Mouse (Mus musculus): Measurements from ENCODE around the gene Cdh24. TPM values are rescaled to one million over a fixed set of nuclear protein-coding genes. Genes with fewer than 3 reads are reported as not detected.

Cdh24 gene
- total RNA-seq, 2 experiments from 2014 or later, result 7.0 to 9.6 TPM

DNA sequence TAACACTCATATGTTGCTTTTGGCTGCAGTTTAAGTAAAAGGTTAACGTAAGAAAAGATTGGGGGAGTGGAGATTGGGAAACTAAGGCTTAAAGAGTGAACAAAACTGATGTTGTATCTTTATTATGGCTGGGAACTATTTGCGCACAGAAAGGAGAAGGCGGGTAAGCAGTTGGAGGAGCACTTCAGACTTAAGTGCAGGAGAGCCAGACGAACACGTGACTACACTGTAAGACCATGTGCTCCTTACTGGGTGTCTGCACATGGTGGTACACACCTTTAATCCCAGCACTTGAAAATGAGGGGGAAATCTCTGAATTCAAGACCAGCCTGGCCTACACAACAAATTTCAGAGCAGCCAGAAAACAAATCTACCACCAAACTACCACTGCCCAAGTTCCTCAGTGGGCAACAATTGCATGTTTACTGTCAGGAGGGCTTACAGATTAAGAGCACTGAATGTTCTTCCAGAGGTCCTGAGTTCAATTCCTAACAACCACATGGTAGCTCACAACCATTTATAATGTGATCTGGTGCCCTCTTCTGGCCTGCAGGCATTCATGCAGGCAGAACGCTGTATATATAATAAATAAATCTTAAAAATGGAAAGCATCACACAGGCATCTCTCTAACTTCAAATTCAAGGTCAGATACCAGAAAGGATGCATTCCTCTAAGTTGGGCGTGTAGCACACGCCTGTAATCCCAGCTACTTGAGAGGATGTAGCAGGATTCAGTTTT, 5.9 kb upstream of the Cdh24 start:
- intact Hi-C loops (cut with DNase I), result no loop called here
- no peak for DNase-seq (ENCODE audit: low spot score in 2 of 2)

DNA sequence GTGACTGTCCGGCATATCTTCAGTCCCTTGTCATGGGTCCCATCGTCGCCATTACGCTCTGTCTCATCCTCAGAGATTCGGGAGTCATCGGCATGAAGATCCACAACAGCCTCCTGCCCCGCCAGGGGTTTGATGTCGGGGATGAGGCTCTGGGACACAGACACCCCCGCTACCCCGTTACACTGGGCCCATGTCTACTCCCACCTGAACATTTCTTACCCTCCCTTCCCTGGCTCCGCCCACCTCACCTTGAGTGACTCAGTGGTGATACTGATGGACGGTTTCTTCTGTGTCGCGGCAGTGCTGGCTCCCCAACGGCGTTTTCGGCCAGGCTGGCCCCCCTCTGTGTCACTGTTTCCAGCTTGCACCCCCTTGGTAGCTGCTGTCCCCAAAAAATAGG, 5.3 kb upstream of the Cdh24 start:
- no peak for DNase-seq (ENCODE audit: low spot score in 2 of 2)
- intact Hi-C loops (cut with DNase I), result no loop called here

DNA sequence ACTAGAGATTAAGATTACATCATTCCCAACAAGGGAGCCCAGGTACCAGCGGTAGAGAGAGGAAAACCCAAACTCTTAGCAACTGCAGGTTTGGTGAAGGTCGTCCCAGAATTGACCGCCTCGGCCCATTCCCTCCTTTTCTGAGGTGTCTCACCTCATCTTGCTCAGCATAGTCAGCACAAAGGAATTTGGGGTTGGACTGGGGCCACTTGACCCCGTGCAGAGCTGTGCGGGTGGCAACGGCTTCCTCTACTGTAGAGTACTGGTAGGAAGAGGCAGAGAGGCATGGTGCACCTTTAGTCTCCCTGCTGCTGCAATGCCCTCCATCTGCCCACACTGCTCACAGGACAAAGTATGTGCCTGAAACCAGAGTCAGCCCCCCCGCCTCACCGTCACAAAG, 3.1 kb upstream of the Cdh24 start:
- DNase-seq (ENCODE audit: low spot score in 2 of 2), result no peak
- intact Hi-C loops (cut with DNase I), result loop anchor here (5.0 kb wide), 3 partner anchors 37 to 417 kb away; partner anchors contain the start of gene 4931414P19Rik

DNA sequence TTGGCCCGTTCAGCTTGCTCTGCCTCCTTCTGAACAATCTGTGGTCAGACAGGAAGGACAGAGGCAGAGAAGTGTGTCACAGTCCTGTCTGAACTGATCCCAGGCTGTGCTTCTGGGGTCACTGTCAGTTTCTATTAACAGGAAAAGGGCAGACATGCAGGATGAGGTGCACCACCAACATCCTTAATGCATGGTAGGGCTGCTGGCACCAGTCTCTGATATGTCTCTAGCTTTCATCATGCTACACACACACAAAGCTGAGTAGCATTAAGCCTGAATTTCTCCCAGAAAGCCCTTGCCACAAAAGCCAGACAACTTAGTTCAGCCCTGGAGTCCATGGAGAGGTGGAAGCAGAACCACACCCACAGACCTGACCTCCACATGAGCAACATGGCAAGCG, 1.8 kb upstream of the Cdh24 start:
- intact Hi-C loops (cut with DNase I), result loop anchor here (5.0 kb wide), 3 partner anchors 36 to 416 kb away; partner anchors contain the start of gene 4931414P19Rik
- DNase-seq (ENCODE audit: low spot score in 2 of 2), result no peak

DNA sequence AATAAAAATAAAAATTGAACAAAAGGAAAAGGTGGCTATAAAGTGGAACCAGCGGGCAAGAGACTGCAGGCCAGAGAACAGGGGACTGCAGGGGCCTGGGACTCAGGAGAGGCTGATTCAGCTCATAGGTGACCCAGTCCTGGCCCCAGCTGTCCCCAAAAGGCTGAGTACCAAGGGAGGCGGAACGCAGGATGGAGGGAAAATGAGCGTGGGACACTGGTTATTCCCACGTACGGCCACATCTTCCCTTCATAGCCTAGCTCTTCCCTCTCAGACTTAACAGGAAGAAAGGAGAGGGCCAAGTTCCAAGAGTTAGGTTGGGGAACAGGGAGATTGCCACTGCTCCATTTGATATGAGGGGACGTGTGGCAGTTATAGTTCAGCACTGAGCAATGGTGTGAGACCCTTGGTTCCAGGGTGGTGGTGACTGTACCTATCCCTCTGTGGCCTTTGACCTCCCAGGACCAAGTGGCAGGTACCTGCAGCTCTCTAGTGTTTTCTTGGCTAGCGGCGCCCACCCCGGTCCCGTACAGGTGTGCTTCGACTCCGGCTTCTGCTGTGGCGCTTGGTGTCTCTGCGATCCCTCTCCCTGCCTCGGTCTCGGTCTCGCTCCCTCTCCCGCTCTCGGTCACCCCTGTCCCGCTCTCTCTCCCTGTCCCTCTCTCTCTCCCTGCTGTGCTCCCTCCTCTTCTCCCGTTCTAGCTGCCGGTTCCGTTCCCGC, 1.2 kb upstream of the Cdh24 start:
- DNase-seq (ENCODE audit: low spot score in 2 of 2), result no peak
- intact Hi-C loops (cut with DNase I), result loop anchor here (5.0 kb wide), 3 partner anchors 35 to 415 kb away; partner anchors contain the start of gene 4931414P19Rik

DNA sequence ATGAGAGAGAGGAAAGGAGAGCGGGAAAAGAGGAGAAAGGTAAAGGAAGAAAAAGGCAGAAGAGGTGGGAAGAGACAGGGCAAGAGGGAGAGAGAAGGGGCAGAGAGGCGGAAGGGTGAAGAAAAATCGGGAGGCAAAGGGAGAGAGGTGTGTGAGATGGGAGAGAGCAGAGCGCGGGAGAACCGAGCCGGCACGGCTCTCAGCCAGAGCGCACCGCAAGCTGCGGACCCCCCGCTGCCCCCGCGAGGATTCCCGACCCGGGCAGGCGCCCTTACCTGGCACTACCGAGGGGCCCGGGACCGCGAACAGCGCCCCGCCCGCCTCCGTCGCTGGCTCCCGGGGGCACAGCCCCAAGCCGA, 239 bp downstream of the Cdh24 start, which contains the start of gene Gm17606:
Gm17606 (plus strand) TSS at position 7 of the 359 bp plus-strand sequence.
- DNase-seq (ENCODE audit: low spot score in 2 of 2), result no peak
- intact Hi-C loops (cut with DNase I), result loop anchor here (2.0 to 5.0 kb wide), 5 partner anchors 34 to 582 kb away; partner anchors contain the start of gene 4931414P19Rik

DNA sequence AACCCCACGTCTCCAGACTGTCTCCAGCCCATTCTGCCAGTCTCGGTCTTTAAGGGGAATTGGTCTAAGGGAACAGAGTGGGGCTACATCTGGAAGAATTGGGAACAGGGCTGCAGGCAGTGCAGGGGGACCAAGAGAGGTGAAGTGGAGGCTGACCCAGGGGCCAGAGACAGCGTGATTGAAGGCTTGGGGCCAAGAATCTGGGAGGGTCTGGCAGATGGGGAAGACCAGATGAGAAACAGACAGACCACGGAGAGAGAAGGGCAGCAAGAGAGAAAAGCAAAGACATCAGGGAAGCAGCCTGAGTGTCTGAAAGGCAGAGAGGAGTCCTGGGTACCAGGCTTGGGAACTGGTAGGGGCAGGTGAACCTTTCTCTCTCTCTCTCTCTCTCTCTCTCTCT, 1.0 kb downstream of the Cdh24 start:
- intact Hi-C loops (cut with DNase I), result loop anchor here (2.0 to 5.0 kb wide), 5 partner anchors 33 to 581 kb away; partner anchors contain the start of gene 4931414P19Rik
- DNase-seq (ENCODE audit: low spot score in 2 of 2), result no peak

DNA sequence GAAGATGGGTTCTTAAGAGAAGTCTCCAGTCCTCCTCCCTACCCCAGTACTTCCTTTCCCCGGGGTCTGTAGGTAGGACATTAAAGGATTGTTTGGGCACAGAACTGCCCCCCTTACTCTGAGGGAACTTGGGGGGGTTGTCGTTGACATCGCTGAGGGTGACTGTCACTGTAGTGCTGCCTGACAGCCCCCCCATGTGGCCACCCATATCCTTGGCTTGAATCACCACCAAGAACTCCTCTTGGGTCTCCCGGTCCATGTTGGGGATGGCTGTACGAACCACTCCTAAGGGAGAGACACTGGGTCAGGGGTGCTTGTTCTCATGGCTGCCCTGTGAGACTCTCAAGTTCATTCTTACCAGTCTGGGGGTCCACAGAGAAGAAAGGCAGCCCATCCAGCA, 3.0 kb downstream of the Cdh24 start:
- DNase-seq (ENCODE audit: low spot score in 2 of 2), result no peak
- intact Hi-C loops (cut with DNase I), result no loop called here

DNA sequence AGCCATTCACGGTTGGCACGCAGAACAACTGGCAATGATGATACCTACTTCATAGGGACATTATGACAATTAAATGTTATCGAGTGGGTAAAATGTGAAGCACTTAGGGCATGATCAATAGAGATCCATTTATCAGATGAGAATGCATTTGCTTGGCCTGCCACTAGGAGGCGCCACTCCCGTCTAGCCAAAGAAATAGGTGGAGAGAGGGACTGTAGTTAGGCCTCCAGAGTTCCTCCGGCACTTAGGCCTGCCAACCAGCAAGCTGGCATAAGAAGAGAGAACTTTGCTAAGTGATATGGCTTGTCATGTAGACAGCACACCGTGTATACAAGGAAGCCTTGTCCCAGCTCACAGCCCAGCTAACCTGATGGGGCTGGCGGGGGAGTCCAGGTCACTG, 4.2 kb downstream of the Cdh24 start:
- intact Hi-C loops (cut with DNase I), result no loop called here
- no peak for DNase-seq (ENCODE audit: low spot score in 2 of 2)

DNA sequence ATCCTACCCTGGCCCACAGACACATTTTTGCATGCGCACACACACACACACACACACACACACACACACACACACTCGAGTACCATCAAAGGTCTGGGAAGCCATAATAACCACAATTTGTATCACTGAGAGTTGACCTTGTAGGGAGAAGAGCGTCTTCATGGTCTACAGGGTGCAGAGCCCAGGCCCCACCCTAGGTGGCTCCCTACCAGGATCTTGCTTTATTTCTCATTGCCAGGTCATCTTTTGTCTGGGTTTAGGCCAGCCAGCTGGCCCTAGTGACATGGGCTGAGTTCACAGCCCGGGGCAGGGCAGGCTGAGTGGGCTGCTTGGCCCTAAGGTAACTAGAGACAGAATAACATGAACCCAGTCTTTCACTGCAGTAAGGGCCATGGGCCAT, 7.0 kb downstream of the Cdh24 start:
- DNase-seq (ENCODE audit: low spot score in 2 of 2), result no peak
- intact Hi-C loops (cut with DNase I), result no loop called here

DNA sequence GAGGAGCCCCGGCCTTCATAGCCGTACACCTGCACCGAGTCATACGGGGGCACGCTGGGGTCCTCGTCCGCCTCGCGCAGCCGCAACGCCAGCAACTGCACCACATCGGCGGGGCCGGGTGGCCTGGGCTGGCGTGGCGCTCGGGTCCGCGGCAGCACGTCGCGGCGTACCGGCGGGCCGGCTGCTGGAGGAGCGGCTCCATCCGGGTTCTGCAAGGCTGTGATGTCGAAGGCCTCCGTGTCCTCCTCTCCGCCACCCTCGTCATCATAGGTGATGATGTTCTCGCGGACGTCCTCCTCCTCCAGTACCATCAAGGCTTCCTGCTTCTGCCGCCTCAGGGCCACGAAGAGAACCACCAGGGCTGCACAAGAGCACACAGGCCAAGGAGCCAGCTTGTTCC, 8.9 kb downstream of the Cdh24 start:
- intact Hi-C loops (cut with DNase I), result no loop called here
- no peak for DNase-seq (ENCODE audit: low spot score in 2 of 2)

DNA sequence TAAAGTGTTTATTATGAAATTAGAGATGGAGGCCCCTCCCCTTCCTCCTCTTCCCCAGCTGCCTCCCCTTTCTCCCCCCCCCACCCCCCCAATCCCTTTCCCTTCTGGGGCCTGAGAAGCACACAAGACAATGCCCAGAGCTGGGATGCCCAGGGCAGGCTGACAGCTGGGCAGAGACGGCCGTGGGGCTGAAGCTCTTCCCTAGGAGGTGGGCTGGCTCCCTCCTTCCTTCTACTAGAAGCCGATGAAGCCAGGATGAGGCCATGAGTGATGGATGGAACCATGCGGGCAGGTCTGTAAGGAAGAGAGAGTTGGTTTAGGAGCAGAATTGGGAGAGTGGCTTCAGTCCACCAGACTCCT, 9.9 kb downstream of the Cdh24 start:
- intact Hi-C loops (cut with DNase I), result no loop called here
- DNase-seq (ENCODE audit: low spot score in 2 of 2), result no peak

DNA sequence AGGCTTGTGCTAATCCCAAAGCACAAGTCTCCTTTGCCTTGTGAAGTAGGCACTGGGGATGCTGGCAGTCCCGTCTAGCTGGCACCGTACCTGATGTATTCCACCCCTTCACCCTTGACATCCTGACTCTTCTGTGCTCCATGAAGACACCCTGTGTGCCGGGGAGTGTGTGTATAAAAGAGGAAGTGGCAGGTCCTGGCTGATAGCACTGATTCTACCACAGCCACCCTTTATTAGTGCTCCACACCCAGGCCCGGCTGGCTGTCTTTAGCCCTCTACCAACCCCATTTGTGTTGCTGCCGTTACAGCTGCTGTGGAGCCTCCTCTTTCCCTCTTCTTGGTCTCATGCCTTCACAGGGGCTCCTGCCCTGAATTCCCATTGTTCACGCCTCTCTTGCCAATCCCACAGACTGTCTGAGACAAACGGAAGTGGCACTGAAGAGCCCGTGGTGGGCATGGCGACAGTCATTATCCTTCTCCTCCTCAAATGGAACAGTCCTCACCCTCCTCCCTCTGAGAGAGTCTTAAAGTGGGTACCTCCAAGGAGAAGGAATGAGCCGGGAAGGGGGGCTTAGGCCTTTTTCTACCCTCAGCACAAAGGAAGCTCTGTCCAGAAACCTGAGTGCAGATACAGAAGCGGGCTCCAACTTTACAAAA, 10.5 kb downstream of the Cdh24 start:
- no peak for DNase-seq (ENCODE audit: low spot score in 2 of 2)
- intact Hi-C loops (cut with DNase I), result no loop called here

DNA sequence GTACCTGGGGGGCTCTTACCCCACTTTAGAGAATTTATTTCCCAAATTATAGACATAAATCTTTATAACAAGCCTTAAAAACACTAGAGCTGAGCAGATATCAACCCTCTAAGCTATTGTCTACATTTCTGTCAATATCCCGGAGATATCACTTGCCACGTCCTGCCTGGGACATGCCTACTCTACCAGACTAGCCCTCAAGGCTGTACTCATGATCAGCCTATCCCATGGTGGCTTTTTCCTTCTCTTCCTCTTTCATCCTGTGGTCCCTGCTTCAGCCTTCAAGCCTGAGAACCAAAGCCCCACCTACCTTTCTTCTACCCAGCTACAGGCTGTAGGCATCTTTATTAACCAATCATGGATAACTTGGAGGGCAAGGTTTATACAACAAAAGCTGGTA, 11.4 kb downstream of the Cdh24 start:
- intact Hi-C loops (cut with DNase I), result no loop called here
- no peak for DNase-seq (ENCODE audit: low spot score in 2 of 2)

DNA sequence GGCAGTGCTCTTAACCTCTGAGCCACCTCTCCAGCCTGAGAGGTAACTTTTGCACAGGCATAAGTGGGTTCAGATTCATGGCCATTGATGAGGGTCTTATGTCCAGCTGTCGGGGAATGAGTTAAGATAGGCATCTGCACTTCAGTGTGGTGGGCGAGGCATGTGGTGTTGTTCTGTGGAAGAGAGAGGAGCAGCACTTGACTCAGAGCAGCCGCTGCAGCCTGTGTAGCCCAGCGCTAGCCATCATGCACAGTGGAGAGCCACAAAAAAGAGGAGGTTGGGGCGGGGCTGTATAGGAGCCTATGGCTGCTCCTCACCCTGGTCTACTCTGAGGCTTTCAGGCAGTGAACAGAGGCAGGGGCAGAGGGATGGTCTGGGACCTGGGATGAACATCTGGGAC, 13.1 kb downstream of the Cdh24 start:
- no peak for DNase-seq (ENCODE audit: low spot score in 2 of 2)
- intact Hi-C loops (cut with DNase I), result no loop called here

DNA sequence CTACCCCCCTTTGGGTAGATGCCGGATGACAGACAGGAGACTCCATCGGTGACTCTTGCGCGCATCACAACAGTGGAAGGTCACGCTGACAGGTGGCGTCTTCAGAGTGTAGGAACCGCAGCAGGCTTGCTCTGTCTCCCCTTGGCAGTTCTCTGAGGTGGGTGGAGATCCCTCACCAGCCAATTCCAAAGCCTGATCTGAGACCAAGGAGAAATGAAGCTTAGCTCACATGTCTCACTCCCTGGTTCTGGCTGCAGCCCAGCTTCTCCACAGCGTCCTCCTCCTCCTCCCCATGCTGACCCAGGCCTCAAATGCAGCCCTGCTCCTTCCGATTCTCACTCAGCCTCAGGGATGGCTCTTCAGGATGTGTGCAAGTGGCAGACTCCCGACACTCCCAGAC, 16.2 kb downstream of the Cdh24 start:
- no peak for DNase-seq (ENCODE audit: low spot score in 2 of 2)
- intact Hi-C loops (cut with DNase I), result loop anchor here (5.0 kb wide), 1 partner anchor 58 kb away; no protein-coding TSS in a partner anchor

DNA sequence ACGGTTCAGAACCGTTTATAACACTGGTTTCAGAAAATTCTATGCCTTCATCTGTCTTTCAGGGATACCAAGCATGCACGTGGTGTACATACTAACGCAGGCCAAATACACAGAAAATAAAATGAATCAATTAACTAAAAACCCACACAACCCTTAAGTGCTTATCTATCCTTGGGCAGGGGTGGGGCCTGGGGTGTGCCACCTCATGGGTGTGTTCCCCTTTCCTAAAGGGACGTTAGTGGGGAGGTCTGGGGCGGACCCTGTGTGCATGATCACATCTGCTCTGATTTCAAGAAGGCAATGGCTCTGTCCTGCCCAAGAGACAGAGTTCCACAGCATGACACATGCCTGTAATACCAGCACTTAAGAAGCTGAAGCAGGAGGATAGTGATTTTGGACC, 17.8 kb downstream of the Cdh24 start:
- DNase-seq (ENCODE audit: low spot score in 2 of 2), result no peak

DNA sequence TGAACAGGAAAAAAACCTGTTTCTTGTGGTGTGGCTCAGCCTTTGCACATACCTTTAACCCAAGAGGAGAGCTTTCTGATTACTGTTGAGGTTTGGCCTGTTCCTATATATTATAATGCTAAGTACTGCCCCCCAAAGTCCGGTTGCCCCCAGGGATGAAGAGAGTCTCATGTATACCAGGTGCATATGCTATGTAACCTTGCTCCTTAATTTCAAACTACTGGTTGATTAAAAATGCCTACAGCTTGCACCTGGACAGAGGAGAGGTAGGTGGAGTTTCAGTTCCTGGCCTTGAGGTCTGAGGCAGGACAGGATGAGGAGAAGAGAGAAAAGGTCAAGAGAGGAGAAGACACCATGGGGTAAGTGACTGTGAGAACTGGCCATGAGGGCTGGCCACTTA, 20.0 kb downstream of the Cdh24 start, which contains the start of gene Psmb11:
Psmb11 (plus strand) TSS at position 301 of the 400 bp plus-strand sequence.
- intact Hi-C loops (cut with DNase I), result loop anchor here (5.0 kb wide), 1 partner anchor 54 kb away; no protein-coding TSS in a partner anchor
- no peak for DNase-seq (ENCODE audit: low spot score in 2 of 2)

More for the DNA sequence above, 17.8 kb downstream of the Cdh24 start:
- intact Hi-C loops (cut with DNase I), result loop anchor here (5.0 kb wide), 1 partner anchor 56 kb away; no protein-coding TSS in a partner anchor

DNA sequence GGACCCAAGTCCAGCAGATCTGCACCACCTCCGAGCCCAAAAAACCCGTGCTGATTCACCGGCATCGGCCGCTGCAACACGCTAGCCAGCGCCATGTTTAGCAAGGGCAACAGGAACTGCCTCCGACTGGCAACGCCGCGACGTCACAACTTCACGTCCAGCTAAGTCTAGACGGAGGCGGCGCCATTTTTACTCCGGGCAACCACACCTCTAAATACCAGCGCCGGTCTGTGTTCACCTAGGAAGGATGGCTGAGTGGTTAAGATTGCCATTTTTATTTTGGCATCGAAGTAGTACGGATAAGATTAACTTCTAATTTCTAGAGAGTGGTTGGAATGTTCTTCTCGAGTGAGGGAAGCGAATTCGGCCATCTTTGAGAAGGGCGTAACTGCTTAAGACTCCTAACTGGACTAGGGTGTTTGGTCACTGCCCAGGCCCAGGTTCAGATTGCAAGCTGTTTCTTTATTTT, 23.2 kb downstream of the Cdh24 start, which contains the start of gene Psmb5:
Psmb5 (minus strand) TSS at position 126 of the 469 bp plus-strand sequence.
- DNase-seq (ENCODE audit: low spot score in 2 of 2), result peak; percentile 89 to 91
- intact Hi-C loops (cut with DNase I), result no loop called here
